Mouse (Mus musculus) neural tube, embryonic 15.5 days (tissue): Measurements from ENCODE around the gene Phldb2. TPM values are rescaled to one million over a fixed set of nuclear protein-coding genes. Genes with fewer than 3 reads are reported as not detected.

Experiments
- ATAC-seq: fragments of 200-750 bp; cut with Nextera tagmentation; 2 replicates; pipeline ENCODE4 v1.8.0; 2017; ENCODE audit warnings: mild to moderate bottlenecking, moderate TSS enrichment, moderate library complexity; ENCODE audit not compliant: low FRiP score
- H3K27ac ChIP-seq: fragments of 300-500 bp; sonication (generic); replicated peaks from 2 replicates; pipeline ENCODE4 v1.5.1; 2015; ENCODE audit warnings: mild to moderate bottlenecking, inconsistent platforms
- H3K27me3 ChIP-seq: fragments of 300-500 bp; sonication (generic); replicated peaks from 2 replicates; pipeline ENCODE4 v1.6.1; 2015; ENCODE audit warnings: inconsistent platforms
- H3K36me3 ChIP-seq: fragments of 300-500 bp; sonication (generic); 2 replicates; pipeline ENCODE4 v1.6.1; 2015; ENCODE audit warnings: inconsistent platforms
- H3K4me1 ChIP-seq: fragments of 300-500 bp; sonication (generic); 2 replicates; pipeline ENCODE4 v1.6.1; 2015; ENCODE audit warnings: inconsistent platforms
- H3K4me2 ChIP-seq: fragments of 300-500 bp; sonication (generic); 2 replicates; pipeline ENCODE4 v1.6.1; 2015; ENCODE audit warnings: inconsistent platforms, mild to moderate bottlenecking, moderate library complexity
- H3K4me3 ChIP-seq: fragments of 300-500 bp; sonication (generic); replicated peaks from 2 replicates; pipeline ENCODE4 v1.5.1; 2015; ENCODE audit warnings: mild to moderate bottlenecking, inconsistent platforms
- H3K9ac ChIP-seq: fragments of 300-500 bp; sonication (generic); replicated peaks from 2 replicates; pipeline ENCODE4 v1.6.1; 2015; ENCODE audit warnings: mild to moderate bottlenecking, inconsistent platforms
- H3K9me3 ChIP-seq: fragments of 300-500 bp; sonication (generic); replicated peaks from 2 replicates; pipeline ENCODE4 v1.6.1; 2016; ENCODE audit warnings: inconsistent platforms
- WGBS: fragments of 180-500 bp; shearing (Covaris S2); methylation state at CpG from one replicate; pipeline ENCODE4 v1.1.7; 2015; ENCODE audit warnings: mixed read lengths; 5-methylcytosine and 5-hydroxymethylcytosine counted together
- polyA plus RNA-seq: library from polyadenylated mRNA; unstranded; fragments of >200 nt; fragmentation: Nextera tagmentation; extraction: Ambion mirVana; gene quantifications from 2 replicates; pipeline ENCODE4 v1.2.1, GENCODE M21; 2015

Gene Phldb2
- polyA plus RNA-seq, 1 experiment from 2014 or later: 7.2 TPM

- Histone ChIP-seq H3K4me2 (no peak overlapping the region), H3K4me3 (no peak overlapping the region), H3K9ac (no peak overlapping the region), H3K9me3 (no peaks in the 10 kb centered on the region), H3K36me3 (no peaks in the 10 kb centered on the region), H3K27ac (no peak overlapping the region), H3K4me1 (no peaks in the 10 kb centered on the region), H3K27me3 (no peaks in the 10 kb centered on the region)
- no peak for ATAC-seq
- WGBS: 80% methylated on average over 5 of the region's 5 CpGs
Measured at GRCm38 (mm10) chr16:45886599-45886998, 66.8 kb downstream of the Phldb2 start.

DNA sequence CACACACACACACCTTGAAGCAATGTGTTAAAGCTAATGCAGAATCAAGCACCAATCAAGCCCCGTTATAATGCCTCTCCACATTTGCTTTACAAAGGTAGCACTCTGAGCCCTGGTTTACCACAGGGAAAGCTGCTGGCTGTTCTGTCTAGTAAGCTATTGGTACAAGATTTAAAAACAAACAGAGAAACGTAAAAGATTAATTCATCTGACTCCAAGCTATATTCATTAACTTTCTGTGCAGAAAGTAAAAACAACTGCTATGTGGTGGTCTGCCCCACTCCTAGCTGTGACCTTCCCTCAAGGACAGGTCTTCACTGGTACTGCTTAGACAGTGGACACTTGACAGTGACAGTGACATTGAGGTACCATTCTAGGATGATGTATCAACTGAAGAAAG, 69.2 kb downstream of the Phldb2 start:
- no peak for ATAC-seq
- 82% methylated on average over 2 of the region's 2 CpGs for WGBS
- H3K4me3 ChIP-seq: no peak overlapping the region
- H3K4me2 ChIP-seq: no peak overlapping the region
- no peak overlapping the region for H3K9ac ChIP-seq
- H3K27me3 ChIP-seq: no peaks in the 10 kb centered on the region
- H3K27ac ChIP-seq: no peak overlapping the region
- no peaks in the 10 kb centered on the region for H3K36me3 ChIP-seq
- H3K9me3 ChIP-seq: no peaks in the 10 kb centered on the region
- H3K4me1 ChIP-seq: no peaks in the 10 kb centered on the region

DNA sequence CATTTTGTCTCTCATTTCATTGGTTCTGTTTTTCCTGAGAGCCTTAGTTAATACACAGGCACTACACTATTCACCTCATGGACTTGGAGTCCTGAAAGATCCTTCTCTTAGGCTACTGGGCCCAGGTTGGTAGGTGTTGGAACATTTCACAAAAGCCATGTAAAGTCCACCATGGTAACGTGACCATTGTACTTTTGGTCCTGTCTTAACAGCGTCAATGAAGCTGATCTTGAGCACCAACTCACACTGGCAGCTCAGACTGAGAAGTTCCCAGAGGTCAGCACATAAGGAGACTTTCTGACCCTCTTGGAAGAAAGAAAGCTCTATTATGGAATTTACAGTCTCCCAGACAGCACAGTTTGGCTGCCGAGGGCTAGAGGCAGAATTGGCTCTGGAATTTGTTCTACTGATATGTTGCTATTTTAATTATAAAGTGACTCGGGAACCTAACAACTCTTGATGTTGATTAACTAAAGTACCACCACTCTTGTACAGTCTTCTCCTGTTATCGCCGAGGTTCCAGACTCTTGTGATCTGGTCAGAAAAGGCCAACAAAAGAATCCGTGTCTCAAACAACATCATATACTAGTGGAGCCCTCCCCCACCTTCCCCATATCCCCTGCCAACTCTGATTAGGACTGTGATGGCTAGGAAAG, 72.1 kb downstream of the Phldb2 start:
- no peaks in the 10 kb centered on the region for H3K27me3 ChIP-seq
- ATAC-seq: no peak
- 86% methylated on average over 7 of the region's 7 CpGs for WGBS

GRCm38 (mm10) chr16:45880101-45880751, 73.2 kb downstream of the Phldb2 start:
- Histone ChIP-seq H3K4me2 (no peak overlapping the region), H3K9me3 (no peaks in the 10 kb centered on the region), H3K9ac (no peak overlapping the region), H3K4me3 (no peak overlapping the region), H3K27ac (no peak overlapping the region), H3K4me1 (no peaks in the 10 kb centered on the region), H3K27me3 (no peaks in the 10 kb centered on the region), H3K36me3 (no peaks in the 10 kb centered on the region)
- ATAC-seq: no peak
- WGBS: 80% methylated on average over 6 of the region's 6 CpGs

More for the DNA sequence above, 72.1 kb downstream of the Phldb2 start:
- H3K36me3 ChIP-seq: no peaks in the 10 kb centered on the region
- no peak overlapping the region for H3K4me3 ChIP-seq
- no peak overlapping the region for H3K9ac ChIP-seq
- H3K4me2 ChIP-seq: no peak overlapping the region
- no peak overlapping the region for H3K27ac ChIP-seq
- no peaks in the 10 kb centered on the region for H3K4me1 ChIP-seq
- H3K9me3 ChIP-seq: no peaks in the 10 kb centered on the region

DNA sequence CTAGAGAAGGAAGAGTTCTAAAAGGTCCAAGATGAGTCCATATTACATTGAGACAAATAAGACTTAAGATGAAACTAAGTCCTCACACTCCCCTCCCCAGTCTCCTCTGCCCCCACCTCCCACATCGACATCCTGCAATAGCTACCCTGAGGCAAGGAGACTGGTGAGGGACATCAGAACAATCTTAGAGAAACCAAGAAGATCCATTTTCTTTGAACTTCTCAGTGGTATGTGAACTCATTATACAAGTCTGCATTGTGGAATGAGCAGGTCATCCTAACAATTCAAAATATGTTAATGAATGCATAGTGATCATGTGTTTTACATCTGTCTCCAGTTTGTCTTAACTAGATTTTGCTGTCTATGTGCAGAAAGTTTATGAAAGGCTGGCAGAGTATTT, 75.7 kb downstream of the Phldb2 start:
- Histone ChIP-seq H3K9ac (no peak overlapping the region), H3K27ac (no peak overlapping the region), H3K9me3 (no peaks in the 10 kb centered on the region), H3K4me3 (no peak overlapping the region), H3K36me3 (no peaks in the 10 kb centered on the region), H3K4me1 (no peaks in the 10 kb centered on the region), H3K27me3 (no peaks in the 10 kb centered on the region), H3K4me2 (no peak overlapping the region)
- ATAC-seq: no peak
- 92% methylated on average over 1 of the region's 1 CpGs for WGBS

DNA sequence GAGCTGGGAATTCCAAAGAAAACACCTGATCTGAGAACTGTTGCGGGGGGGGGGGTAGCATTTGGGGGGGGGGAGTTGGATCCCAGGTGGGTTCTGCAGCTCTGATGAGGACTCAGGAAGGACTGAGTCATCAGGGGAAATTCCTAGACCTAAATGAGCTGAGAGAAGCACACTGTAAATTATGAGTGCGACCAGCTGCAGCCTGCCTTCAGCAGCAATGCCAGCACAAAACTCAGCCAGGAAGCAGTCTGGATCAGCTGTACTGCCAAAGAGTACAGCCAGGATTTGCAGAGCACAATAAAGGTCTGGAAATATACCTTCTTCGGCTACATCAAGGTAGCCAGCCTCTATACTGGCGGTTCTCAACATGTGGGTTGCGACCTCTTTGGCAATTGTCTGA, 76.2 kb downstream of the Phldb2 start:
- Histone ChIP-seq H3K27ac (no peak overlapping the region), H3K9ac (no peak overlapping the region), H3K4me2 (no peak overlapping the region), H3K36me3 (no peaks in the 10 kb centered on the region), H3K4me3 (no peak overlapping the region), H3K27me3 (no peaks in the 10 kb centered on the region), H3K9me3 (no peaks in the 10 kb centered on the region), H3K4me1 (no peaks in the 10 kb centered on the region)
- whole genome bisulfite sequencing: 78% methylated on average over 5 of the region's 5 CpGs
- no peak for ATAC-seq

GRCm38 (mm10) chr16:45873397-45873796, 80.0 kb downstream of the Phldb2 start:
- WGBS: 88% methylated on average over 4 of the region's 4 CpGs
- Histone ChIP-seq H3K4me3 (no peak overlapping the region), H3K4me2 (no peak overlapping the region), H3K9me3 (no peaks in the 10 kb centered on the region), H3K4me1 (no peaks in the 10 kb centered on the region), H3K9ac (no peak overlapping the region), H3K27me3 (no peaks in the 10 kb centered on the region), H3K36me3 (no peaks in the 10 kb centered on the region), H3K27ac (no peak overlapping the region)
- no peak for ATAC-seq

- no peaks in the 10 kb centered on the region for H3K27me3 ChIP-seq
- no peak overlapping the region for H3K9ac ChIP-seq
- no peak overlapping the region for H3K27ac ChIP-seq
- no peak for ATAC-seq
- no peak overlapping the region for H3K4me2 ChIP-seq
- H3K4me3 ChIP-seq: no peak overlapping the region
- H3K9me3 ChIP-seq: no peaks in the 10 kb centered on the region
- H3K4me1 ChIP-seq: no peaks in the 10 kb centered on the region
- H3K36me3 ChIP-seq: no peaks in the 10 kb centered on the region
- WGBS: 70% methylated on average over 10 of the region's 10 CpGs
Measured at GRCm38 (mm10) chr16:45871286-45871976, 82.0 kb downstream of the Phldb2 start.

GRCm38 (mm10) chr16:45870651-45871050, 82.7 kb downstream of the Phldb2 start:
- no peak overlapping the region for H3K27ac ChIP-seq
- no peaks in the 10 kb centered on the region for H3K27me3 ChIP-seq
- no peaks in the 10 kb centered on the region for H3K9me3 ChIP-seq
- no peak overlapping the region for H3K4me2 ChIP-seq
- H3K4me1 ChIP-seq: no peaks in the 10 kb centered on the region
- no peak overlapping the region for H3K9ac ChIP-seq
- 40% methylated on average over 2 of the region's 2 CpGs for WGBS
- ATAC-seq: no peak
- H3K36me3 ChIP-seq: no peaks in the 10 kb centered on the region
- H3K4me3 ChIP-seq: no peak overlapping the region

DNA sequence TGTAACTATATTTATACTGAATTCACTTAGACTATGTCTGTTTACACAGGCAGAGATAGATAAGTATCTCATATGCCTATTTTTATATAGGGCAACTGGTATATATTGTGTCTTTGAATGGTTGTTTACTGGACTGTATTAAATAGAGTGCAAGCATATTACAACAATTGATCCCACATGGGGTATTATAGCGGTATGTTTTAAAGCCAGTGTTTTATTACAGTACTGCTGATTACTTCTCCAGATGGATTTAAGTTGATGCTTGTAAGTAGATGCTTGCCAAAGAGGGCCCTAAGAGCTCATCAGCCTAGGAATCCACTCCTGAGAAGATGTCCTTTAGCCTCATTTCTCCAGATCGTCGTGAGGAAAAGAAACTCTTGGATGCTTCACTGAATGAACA, 84.4 kb downstream of the Phldb2 start:
- ATAC-seq: no peak
- no peak overlapping the region for H3K4me2 ChIP-seq
- no peaks in the 10 kb centered on the region for H3K9me3 ChIP-seq
- WGBS: 58% methylated on average over 3 of the region's 3 CpGs
- no peak overlapping the region for H3K4me3 ChIP-seq
- H3K27ac ChIP-seq: no peak overlapping the region
- no peaks in the 10 kb centered on the region for H3K36me3 ChIP-seq
- H3K27me3 ChIP-seq: no peaks in the 10 kb centered on the region
- H3K4me1 ChIP-seq: no peaks in the 10 kb centered on the region
- no peak overlapping the region for H3K9ac ChIP-seq

GRCm38 (mm10) chr16:45857277-45857863, 96.0 kb downstream of the Phldb2 start:
- Histone ChIP-seq H3K4me2 (no peak overlapping the region), H3K4me1 (no peaks in the 10 kb centered on the region), H3K27ac (no peak overlapping the region), H3K9me3 (no peaks in the 10 kb centered on the region), H3K36me3 (no peaks in the 10 kb centered on the region), H3K9ac (no peak overlapping the region), H3K27me3 (no peaks in the 10 kb centered on the region; the same call in 1 of the 2 replicates), H3K4me3 (no peak overlapping the region)
- WGBS: 45% methylated on average over 5 of the region's 5 CpGs
- no peak for ATAC-seq

GRCm38 (mm10) chr16:45854499-45854898, 98.9 kb downstream of the Phldb2 start:
- no peak for ATAC-seq
- Histone ChIP-seq H3K27me3 (no peaks in the 10 kb centered on the region; the same call in 1 of the 2 replicates), H3K36me3 (no peaks in the 10 kb centered on the region), H3K9me3 (no peaks in the 10 kb centered on the region), H3K4me2 (no peak overlapping the region), H3K4me1 (no peaks in the 10 kb centered on the region), H3K4me3 (no peak overlapping the region), H3K27ac (no peak overlapping the region), H3K9ac (no peak overlapping the region)
- 89% methylated on average over 10 of the region's 10 CpGs for WGBS
